Mouse (Mus musculus) cerebellum, adult 18-20 months (tissue): ENCODE measurements around the gene Tubgcp2.

Source experiments
- DNase-seq, 2 experiments: peaks; one replicate each; pipeline ENCODE4 v3.0.0; 2021

Gene Tubgcp2

DNA sequence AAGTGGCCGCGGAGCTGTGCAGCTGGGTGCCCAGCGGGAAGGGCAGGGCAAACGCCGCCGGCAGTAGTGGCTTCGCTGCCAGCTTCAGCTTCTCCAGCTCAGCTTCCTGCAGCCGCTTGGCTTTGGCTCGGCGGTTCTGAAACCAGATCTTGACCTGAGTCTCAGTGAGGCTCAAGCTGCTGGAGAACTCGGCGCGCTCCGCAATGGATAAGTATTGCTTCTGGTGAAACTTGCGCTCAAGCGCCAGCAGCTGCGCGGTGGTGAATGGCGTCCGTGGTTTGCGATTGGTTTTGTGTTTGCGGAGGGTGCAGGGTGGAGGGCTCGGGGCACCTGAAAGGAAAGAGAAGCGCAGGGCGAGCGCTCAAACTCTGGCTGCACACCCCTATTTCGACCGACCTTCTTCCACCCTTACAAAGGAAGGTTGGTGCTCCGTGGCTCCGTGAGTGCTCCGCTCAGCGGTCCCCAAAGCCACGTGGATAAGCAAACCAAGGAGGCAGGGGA lies 11.4 kb upstream of the Tubgcp2 start:
- no peak for DNase-seq

- no peak for DNase-seq
Measured at GRCm38 (mm10) chr7:140045546-140045945, 9.1 kb upstream of the Tubgcp2 start.

DNA sequence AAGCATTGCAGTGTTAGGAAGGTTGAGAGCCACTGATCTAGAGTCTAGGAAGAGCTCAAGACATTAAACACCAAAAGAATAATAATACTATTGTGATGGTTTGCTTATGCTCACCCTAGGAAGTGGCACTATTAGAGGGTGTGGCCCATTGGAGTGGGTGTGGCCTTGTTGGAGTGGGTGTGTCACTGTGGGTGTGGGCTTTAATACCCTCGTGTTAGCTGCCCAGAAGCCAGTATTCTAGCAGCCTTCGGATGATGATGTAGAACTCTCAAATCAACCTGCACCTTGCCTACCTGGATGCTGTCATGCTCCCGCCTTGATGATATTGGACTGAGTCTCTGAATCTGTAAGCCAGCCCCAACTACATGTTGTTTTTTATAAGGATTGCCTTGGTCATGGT lies 6.3 kb upstream of the Tubgcp2 start:
- DNase-seq = no peak

GRCm38 (mm10) chr7:140037171-140037555 lies 694 bp upstream of the Tubgcp2 start:
- DNase-seq = peak in 1 of 2 experiments; percentile 9

- DNase-seq = no peak
Measured at GRCm38 (mm10) chr7:140035456-140035855, 1.0 kb downstream of the Tubgcp2 start.

DNA sequence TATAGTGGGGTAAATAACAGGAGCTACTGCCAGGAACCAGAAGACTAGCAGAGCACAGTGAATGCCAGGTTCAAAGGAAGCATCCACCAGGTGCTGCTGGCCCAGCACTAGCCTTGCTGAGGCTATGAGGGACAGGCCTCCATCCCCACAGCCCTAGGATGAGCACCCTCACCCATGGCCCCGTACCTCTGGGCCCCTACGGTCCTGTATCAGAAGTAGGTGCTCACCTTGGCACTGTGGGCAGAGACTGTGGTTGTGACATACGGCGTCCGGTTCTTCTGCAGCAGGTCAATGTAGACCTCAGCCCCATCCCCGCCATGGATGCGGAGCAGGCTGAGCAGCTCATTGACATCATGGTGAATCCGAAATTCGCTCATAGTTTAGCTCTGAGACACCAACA lies 3.1 kb downstream of the Tubgcp2 start:
- DNase-seq = no peak

DNA sequence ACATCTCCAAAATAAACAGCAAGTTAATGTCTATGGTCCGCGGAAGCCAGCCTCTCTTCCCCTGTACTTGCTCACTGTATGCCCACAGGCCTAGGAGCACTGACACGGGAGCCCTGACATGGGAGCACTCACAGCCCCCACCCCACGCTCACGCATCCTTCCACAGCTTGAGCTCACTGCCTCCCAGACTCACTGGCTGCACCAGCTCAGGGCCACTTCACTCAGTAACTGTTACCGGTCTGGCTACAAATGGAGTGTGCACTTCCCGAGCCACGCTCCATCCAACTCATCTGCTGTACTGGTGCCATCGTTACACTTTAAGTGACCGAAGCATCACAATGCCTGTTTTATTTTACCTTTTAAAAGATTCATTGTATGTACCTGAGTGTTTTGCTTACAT lies 4.1 kb downstream of the Tubgcp2 start:
- no peak for DNase-seq

DNA sequence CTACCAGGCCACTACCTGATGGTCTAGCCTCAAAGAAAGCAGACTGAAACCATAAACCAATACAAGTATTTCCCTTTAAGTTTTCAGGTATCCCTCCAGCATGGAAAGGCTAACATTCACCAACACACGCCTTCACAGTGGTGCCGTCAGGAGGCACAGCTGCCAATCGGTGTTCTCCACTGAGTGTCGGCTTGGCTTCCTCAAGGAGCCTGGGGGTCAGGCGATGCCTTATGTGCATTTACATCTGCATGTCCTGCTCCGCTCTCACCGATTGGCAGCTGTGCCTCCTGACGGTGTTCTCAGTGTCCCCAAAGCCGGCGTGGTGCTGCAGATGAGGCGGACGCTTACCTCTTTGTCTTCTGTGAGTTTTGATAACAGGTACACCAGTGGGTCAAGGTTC lies 4.7 kb downstream of the Tubgcp2 start:
- no peak for DNase-seq

DNA sequence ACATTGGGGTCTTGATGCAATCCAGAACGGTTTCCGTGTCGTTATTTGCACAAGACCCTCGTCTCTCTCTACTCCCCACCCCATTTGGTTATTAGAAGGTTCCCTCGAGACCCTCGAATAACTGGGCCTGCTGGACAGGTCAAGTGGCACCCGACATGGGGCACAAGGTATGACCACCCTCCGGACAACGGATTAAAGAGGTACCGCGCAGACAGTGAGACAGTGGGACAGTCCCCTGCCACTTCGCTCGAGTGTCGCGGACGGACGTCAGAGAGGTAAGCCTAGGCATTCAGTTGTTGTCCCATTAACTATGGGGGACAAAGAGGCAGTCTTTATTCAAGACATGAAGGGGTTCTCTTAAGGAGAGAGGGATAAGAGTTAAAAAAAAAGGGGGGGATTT lies 25.1 kb downstream of the Tubgcp2 start:
- no peak for DNase-seq

DNA sequence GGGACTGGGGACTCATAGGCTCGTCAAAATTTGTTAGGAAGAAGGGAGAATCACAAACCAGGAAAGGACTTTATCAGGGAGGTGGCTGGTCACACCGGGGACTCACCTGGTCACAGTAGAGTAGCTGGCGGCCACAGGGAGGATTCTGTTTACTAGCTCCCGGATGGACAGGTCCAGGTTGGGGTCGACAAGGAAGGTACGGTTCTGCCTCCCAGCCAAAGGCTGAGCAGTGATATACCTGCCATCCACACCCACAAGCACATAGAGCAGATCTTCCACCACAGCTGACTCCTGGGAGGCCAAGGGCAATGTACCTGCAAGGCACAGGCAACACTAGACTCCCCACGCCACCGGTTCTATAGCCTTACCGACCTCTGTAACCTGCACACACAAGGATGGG lies 28.7 kb downstream of the Tubgcp2 start:
- DNase-seq = no peak

DNA sequence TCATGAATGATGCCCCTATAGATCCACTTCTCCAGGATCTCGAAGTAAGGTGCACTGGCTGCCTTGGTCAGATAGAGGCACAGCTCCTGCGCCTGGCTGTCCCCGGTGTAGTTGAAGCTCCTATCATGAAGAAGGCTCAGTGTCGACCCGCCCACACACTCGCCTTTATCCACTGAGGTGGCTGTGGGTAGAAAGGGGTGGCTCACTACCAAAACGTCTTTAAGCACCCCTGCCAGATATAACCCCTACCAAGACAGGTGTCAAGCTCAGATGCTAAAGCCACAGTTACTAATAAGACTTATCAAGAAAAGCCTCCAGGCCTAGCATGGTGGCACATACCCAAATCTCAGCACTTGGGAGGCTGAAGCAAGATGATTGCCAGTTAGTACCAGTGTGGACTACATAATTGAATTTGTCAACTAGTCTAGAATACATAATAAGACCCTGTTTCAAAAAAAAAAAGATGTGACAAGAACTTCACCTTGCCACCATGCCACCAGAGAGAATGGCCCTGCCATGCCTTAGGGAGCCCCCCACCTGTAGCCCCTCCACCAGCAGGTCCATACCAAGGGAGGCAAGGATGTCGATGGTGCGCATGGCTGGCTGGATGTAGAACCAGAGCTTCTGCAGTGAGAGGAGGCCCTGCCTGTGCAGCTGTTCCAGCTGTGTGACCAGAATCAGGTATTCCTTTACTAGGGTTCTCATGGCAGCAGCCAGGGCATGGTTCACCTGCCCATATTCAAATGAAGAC lies 29.4 kb downstream of the Tubgcp2 start:
- DNase-seq = no peak

DNA sequence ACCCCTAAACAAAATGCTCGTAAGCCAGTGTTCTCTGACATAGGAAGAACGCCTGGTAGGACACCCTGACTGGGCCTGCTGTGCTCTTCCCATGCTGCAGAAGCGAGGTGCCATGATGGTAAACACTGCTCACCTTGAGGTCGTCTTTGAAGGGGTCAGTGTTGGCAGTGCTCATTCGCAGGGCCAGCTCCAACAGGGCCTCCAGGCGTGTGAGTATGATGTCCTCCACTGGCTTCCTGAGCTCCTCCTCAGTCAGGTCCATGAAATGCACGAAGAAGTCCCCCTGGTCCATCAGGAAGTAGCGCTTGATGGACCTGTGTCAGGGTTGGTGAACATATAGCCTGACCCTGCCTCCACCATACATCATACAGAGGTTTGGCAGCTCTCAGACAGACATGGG lies 31.8 kb downstream of the Tubgcp2 start:
- DNase-seq = no peak

- no peak for DNase-seq
Measured at GRCm38 (mm10) chr7:140001086-140001740, 35.3 kb downstream of the Tubgcp2 start.

DNA sequence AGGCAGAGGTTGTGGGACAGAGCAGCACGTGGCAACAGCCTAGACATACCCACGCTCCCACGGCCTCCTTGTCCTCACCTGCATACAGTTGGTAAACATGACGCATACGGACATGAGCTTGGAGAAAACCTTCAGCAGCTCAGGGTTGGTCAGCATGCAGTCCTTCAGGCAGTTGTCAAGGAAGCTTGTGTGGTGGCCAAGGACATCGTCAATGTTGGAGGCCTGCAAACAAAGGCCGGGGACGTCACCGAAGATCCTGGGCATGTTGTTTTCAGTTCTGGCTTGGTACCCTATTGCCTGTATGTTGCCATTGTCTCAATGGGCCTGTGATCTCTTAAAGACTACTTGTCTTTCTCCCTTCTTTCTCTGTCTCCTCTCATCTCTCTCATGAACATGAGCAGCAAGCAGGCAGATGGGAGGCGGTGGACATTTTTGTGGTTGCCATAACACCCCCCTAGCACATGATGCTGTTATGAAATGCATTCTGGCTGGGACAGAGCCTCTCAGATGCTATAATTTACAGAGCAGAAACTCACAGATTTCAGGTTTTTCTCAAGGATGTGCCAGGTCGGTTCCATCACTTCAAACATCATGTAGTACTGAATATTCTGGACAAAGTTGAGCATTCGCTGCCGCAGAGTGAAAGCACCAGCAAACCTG lies 37.6 kb downstream of the Tubgcp2 start:
- no peak for DNase-seq

DNA sequence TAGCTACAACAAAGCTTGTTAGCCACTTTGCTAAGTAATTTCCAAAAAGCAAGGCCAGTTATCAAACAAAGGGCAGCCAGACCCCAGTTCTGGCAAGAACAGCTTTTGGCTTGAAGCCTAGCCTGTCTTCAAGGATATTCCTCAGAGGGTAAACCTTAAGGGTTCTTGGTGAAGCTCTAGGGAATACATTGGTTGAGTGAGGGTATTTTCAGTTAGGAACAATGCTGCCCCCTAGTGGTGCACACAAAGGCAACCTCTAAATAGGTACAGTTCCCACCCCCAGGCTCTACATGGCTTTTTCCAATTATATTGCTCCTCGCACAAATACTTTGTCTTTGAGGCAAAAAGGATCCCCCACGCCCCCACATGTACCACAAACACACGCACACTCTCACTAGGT lies 41.8 kb downstream of the Tubgcp2 start:
- DNase-seq = peak; percentile 48 to 75

DNA sequence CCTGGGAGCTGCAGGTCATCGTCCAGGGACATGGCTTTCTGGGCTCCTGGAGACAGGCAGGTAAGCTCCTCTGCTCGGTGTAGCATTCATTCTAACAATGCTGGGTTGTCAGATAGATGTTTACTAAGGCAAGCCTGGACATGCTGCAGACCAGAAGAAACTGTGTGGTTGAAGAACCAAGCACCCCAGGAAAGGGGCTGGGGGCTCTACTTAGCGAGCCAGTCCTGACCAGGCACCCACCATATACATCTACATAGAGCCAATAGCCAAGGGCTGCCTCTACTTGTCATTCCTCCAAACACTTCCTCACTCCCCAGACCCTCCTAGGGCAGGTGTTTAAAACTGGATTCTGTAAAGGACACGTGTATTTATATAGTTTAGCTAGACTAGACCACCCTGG lies 42.3 kb downstream of the Tubgcp2 start:
- DNase-seq = no peak

GRCm38 (mm10) chr7:139993532-139993931 lies 42.9 kb downstream of the Tubgcp2 start:
- no peak for DNase-seq

- DNase-seq = peak in 1 of 2 experiments; percentile 21
Measured at GRCm38 (mm10) chr7:139992406-139992805, 44.1 kb downstream of the Tubgcp2 start, which contains the start of gene Adam8. Gene Adam8 (minus strand): TSS chr7:139992562.

GRCm38 (mm10) chr7:139990864-139991394 lies 45.5 kb downstream of the Tubgcp2 start:
- DNase-seq = no peak

DNA sequence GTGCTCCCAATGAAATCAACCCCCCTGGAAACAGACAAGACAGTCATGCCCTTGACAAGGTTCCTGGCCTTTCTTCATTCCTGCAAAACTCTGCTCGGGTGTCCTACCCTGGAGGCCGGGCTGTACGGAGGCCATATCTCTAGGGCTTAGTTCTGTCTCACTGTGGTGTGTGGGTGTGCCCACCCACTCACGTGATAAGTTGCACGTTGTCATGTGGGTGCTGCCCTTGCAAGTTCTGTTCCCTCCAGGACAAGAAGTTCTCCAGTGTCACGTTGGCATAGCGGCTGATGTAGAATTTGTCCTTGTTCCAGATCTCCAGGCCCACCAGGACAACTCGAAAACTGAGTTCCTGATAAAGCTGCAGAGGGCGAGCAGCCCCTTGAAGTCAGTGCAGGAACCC lies 48.2 kb downstream of the Tubgcp2 start:
- DNase-seq = no peak

GRCm38 (mm10) chr7:139984505-139984904 lies 52.0 kb downstream of the Tubgcp2 start:
- no peak for DNase-seq

DNA sequence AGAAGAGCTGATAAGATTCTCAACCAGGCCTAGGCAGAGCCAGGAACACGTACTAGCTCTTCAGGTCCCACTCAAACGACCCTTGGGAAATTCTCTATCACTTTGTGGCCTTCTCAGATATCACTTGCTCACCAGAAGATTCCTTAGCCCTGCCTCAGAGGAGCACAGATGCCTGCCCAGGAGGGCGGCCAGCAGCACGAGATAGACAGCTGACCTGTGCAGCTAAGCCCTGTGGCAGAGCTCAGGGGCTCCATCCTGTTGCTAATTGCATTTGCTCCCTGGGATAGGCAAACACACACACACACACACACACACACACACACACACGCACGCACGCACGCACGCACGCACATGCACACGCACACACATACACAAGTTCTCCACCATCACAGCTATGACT lies 54.4 kb downstream of the Tubgcp2 start:
- no peak for DNase-seq

GRCm38 (mm10) chr7:139980778-139981177 lies 55.7 kb downstream of the Tubgcp2 start:
- no peak for DNase-seq
